ENCODE assay signal across 22 mouse cellular contexts in genomic region chr2:173432886-173433624, GRCm38 (mm10).
DNase-seq lines count a peak whose midpoint lies in the region; ATAC-seq lines count a peak whose summit lies in the region.
"Had no signal": no experiment of that assay in that cellular context is flagged by ENCODE, and none has a peak within 500 bp of the region (broad histone marks: within the 10 kb centered on the region; RNA-seq: fewer than 3 reads in every experiment).

No protein-coding gene starts in this region.

- peaks cover 21% of the 10 kb centered on the region for H3K4me1 ChIP-seq in kidney, embryonic 15.5 days
- peaks cover 34% of the 10 kb centered on the region for H3K4me1 ChIP-seq in embryonic facial prominence, embryonic 10.5 days
- peaks cover 5% of the 10 kb centered on the region; the same call in 1 of the 2 replicates for H3K4me1 ChIP-seq in limb, embryonic 15.5 days
- H3K4me1 ChIP-seq: heart, embryonic 12.5 days; liver, embryonic 12.5 days had no signal

- H3K4me3 ChIP-seq in kidney, embryonic 15.5 days (replicated peaks): no peak overlapping the region
- H3K4me3 ChIP-seq in embryonic facial prominence, embryonic 10.5 days: no peak overlapping the region
- no peak overlapping the region for H3K4me3 ChIP-seq in limb, embryonic 15.5 days
- H3K4me3 ChIP-seq: heart, adult 2 months; heart, embryonic 12.5 days; hindbrain, embryonic 10.5 days; limb, embryonic 12.5 days; liver, embryonic 12.5 days; midbrain, embryonic 12.5 days had no signal

- no peaks in the 10 kb centered on the region for H3K9me3 ChIP-seq in kidney, embryonic 15.5 days (replicated peaks)
- H3K9me3 ChIP-seq in embryonic facial prominence, embryonic 10.5 days: no peaks in the 10 kb centered on the region
- H3K9me3 ChIP-seq in limb, embryonic 15.5 days: no peaks in the 10 kb centered on the region
- H3K9me3 ChIP-seq: hindbrain, embryonic 10.5 days; limb, embryonic 12.5 days; liver, embryonic 12.5 days; midbrain, embryonic 12.5 days had no signal

- peak; percentile 92 for DNase-seq in heart, adult 11 months
- no peak for DNase-seq in heart, postnatal 36 days
- DNase-seq in kidney, adult 11 months: no peak
- DNase-seq in embryonic facial prominence, embryonic 10.5 days (ENCODE audit: low spot score): no peak
- no peak for DNase-seq in cerebellum, postnatal 10 days
- DNase-seq: adrenal gland, postnatal 14 days; cerebellum, adult 11-12 months; cerebellum, adult 9-11 months; liver, postnatal 0 days; right cerebral cortex, postnatal 14 days; thymus, adult 2 months; thymus, postnatal 36 days had no signal

- H3K27ac ChIP-seq in kidney, embryonic 15.5 days: peak overlapping the region; percentile 73
- 0 out of 2 replicates have a peak overlapping the region, but pooled peaks have one; percentile 19 for H3K27ac ChIP-seq in embryonic facial prominence, embryonic 10.5 days (replicated peaks)
- H3K27ac ChIP-seq in limb, embryonic 15.5 days: no peak overlapping the region
- H3K27ac ChIP-seq: heart, adult 2 months; limb, embryonic 12.5 days; liver, embryonic 12.5 days; midbrain, embryonic 12.5 days had no signal

- WGBS in kidney, embryonic 15.5 days: 71% methylated on average over 9 of the region's 9 CpGs
- WGBS in embryonic facial prominence, embryonic 10.5 days: 83% methylated on average over 9 of the region's 9 CpGs
- WGBS in limb, embryonic 15.5 days: 75% methylated on average over 9 of the region's 9 CpGs

- H3K4me2 ChIP-seq in kidney, embryonic 15.5 days: no peak overlapping the region
- H3K4me2 ChIP-seq in limb, embryonic 15.5 days: no peak overlapping the region
- H3K4me2 ChIP-seq: heart, embryonic 12.5 days; limb, embryonic 12.5 days; liver, embryonic 12.5 days; midbrain, embryonic 12.5 days had no signal

- intact Hi-C loops in heart, postnatal 36 days (cut with DNase I): no loop called here

- H3K9ac ChIP-seq in kidney, embryonic 15.5 days: no peak overlapping the region
- H3K9ac ChIP-seq in limb, embryonic 15.5 days: no peak overlapping the region
- H3K9ac ChIP-seq: heart, embryonic 12.5 days; limb, embryonic 12.5 days; liver, embryonic 12.5 days; liver, postnatal 0 days; midbrain, embryonic 12.5 days had no signal

- peak; percentile 55; the same call in 1 of the 2 replicates for ATAC-seq in kidney, embryonic 15.5 days (replicated peaks; ENCODE audit: low FRiP score)
- ATAC-seq in limb, embryonic 15.5 days (ENCODE audit: insufficient number of reproducible peaks, low FRiP score, low TSS enrichment, low read depth): peak; percentile 32; the same call in 1 of the 2 replicates
- ATAC-seq: forebrain, embryonic 14.5 days; liver, embryonic 12.5 days; liver, postnatal 0 days; Patski had no signal

- H3K27me3 ChIP-seq in kidney, embryonic 15.5 days: peaks cover 7% of the 10 kb centered on the region; the same call in 1 of the 2 replicates
- no peaks in the 10 kb centered on the region for H3K27me3 ChIP-seq in embryonic facial prominence, embryonic 10.5 days (replicated peaks; ENCODE audit: low read depth, poor library complexity, severe bottlenecking)
- no peaks in the 10 kb centered on the region for H3K27me3 ChIP-seq in limb, embryonic 15.5 days
- H3K27me3 ChIP-seq: heart, embryonic 12.5 days; limb, embryonic 12.5 days; liver, embryonic 12.5 days; midbrain, embryonic 12.5 days; Patski had no signal

- no peaks in the 10 kb centered on the region for H3K36me3 ChIP-seq in kidney, embryonic 15.5 days
- no peaks in the 10 kb centered on the region for H3K36me3 ChIP-seq in embryonic facial prominence, embryonic 10.5 days (replicated peaks)
- H3K36me3 ChIP-seq in limb, embryonic 15.5 days: no peaks in the 10 kb centered on the region
- H3K36me3 ChIP-seq: heart, embryonic 12.5 days; hindbrain, embryonic 10.5 days; limb, embryonic 12.5 days; liver, embryonic 12.5 days; midbrain, embryonic 12.5 days had no signal
